Mouse (Mus musculus) inflammation-experienced regulatory T-cells, adult 6 months (primary cell): ENCODE results near the gene Dct. TPM values are rescaled to one million over a fixed set of nuclear protein-coding genes. Genes with fewer than 3 reads are reported as not detected.

Experiments used
- ATAC-seq: one replicate; pipeline ENCODE4 v1.8.0; 2017
- polyA plus RNA-seq, 3 experiments: library from polyadenylated mRNA; unstranded; fragments of 100-300 nt; shearing (Covaris generic); gene quantifications; one replicate each; pipeline ENCODE4 v1.2.1; 2017

Gene Dct
- under 1 TPM in 2 of 3 experiments, not detected in 1; 0.28 to 0.38 TPM for polyA plus RNA-seq

- ATAC-seq: no peak
Measured at GRCm38 (mm10) chr14:118051975-118052630, at the start of gene Dct. TSS of gene Dct (minus strand) at chr14:118052244.

- ATAC-seq: no peak
Measured at GRCm38 (mm10) chr14:118101227-118101990, 49.4 kb upstream of the Dct start.

- ATAC-seq: no peak
Measured at GRCm38 (mm10) chr14:118098265-118098664, 46.2 kb upstream of the Dct start.

GRCm38 (mm10) chr14:118089806-118090392 is 37.9 kb upstream of the Dct start:
- ATAC-seq: peak; percentile 42

GRCm38 (mm10) chr14:118089215-118089805 is 37.3 kb upstream of the Dct start:
- ATAC-seq: peak; percentile 75

- ATAC-seq: peak; percentile 57
Measured at GRCm38 (mm10) chr14:118088437-118089207, 36.6 kb upstream of the Dct start.

- ATAC-seq: no peak
Measured at GRCm38 (mm10) chr14:118086271-118087035, 34.4 kb upstream of the Dct start.

- ATAC-seq: no peak
Measured at GRCm38 (mm10) chr14:118083851-118084250, 31.8 kb upstream of the Dct start.

- ATAC-seq: no peak
Measured at GRCm38 (mm10) chr14:118080606-118081005, 28.6 kb upstream of the Dct start.

- ATAC-seq: no peak
Measured at GRCm38 (mm10) chr14:118070100-118070499, 18.1 kb upstream of the Dct start.

GRCm38 (mm10) chr14:118069439-118070079 is 17.5 kb upstream of the Dct start:
- no peak for ATAC-seq

- ATAC-seq: no peak
Measured at GRCm38 (mm10) chr14:118061766-118062432, 9.9 kb upstream of the Dct start.

- no peak for ATAC-seq
Measured at GRCm38 (mm10) chr14:118058581-118058886, 6.5 kb upstream of the Dct start.

GRCm38 (mm10) chr14:118057696-118058580 is 5.9 kb upstream of the Dct start:
- ATAC-seq: no peak

GRCm38 (mm10) chr14:118052770-118053169 is 726 bp upstream of the Dct start:
- no peak for ATAC-seq

GRCm38 (mm10) chr14:118051396-118051795 is 648 bp downstream of the Dct start:
- ATAC-seq: no peak

GRCm38 (mm10) chr14:118050990-118051389 is 1.1 kb downstream of the Dct start:
- ATAC-seq: no peak

- ATAC-seq: no peak
Measured at GRCm38 (mm10) chr14:118050431-118050830, 1.6 kb downstream of the Dct start.

- ATAC-seq: no peak
Measured at GRCm38 (mm10) chr14:118049648-118050238, 2.3 kb downstream of the Dct start.
